Mouse (Mus musculus): Measurements from ENCODE around the gene Mpz.

- TF ChIP-seq POLR2A (IDR thresholded peaks at IDR 0.05; ENCODE audit: low read depth, low read length) (no peak), CTCF (conservative IDR thresholded peaks at IDR 0.05; ENCODE audit: insufficient read depth, insufficient read length, low read depth, low read length) (peak; percentile 53)
Measured at GRCm38 (mm10) chr1:171159485-171159975, 9.0 kb downstream of the Mpz start.

All from kidney, adult 2 months (tissue).